Mouse (Mus musculus) erythroblast, embryonic 14.5 days (primary cell): Measurements from ENCODE around the gene 9130204L05Rik.

ENCODE experiments used
- GATA1 ChIP-seq: IDR thresholded peaks from 2 replicates; pipeline ENCODE4 v1.6.1; 2012; ENCODE audit warnings: low read length, inconsistent platforms, mixed read lengths
- TAL1 ChIP-seq: IDR thresholded peaks from 3 replicates; pipeline ENCODE4 v1.6.1; 2012; ENCODE audit warnings: low read length, inconsistent platforms, mixed read lengths

DNA sequence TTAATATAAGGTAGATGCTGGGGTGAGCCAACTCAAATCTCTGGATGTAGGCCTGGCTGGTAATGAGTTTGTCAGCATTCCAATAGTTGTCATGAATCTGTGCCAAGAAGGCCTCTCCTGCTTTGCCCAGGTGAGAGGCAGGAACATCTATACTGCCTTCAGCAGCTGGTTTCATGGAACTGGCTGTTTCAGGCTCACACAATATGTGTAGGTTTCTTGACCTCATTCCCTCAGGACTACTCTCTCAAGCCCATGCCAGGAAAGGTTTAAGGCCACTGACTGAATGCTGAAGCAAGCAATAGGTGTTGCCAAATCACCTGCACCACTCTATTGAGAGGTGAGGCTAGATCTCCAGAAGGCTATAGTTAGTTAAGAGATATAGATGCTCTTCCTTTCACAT, 18.1 kb upstream of the 9130204L05Rik start:
- TF ChIP-seq TAL1 = no peak
- no peak for TF ChIP-seq GATA1
